Mouse (Mus musculus) hindbrain, embryonic 13.5 days (tissue): Measurements from ENCODE around the gene Hdac4. TPM values are rescaled to one million over a fixed set of nuclear protein-coding genes. Genes with fewer than 3 reads are reported as not detected.

Experiments used
- ATAC-seq: fragments of 200-750 bp; cut with Nextera tagmentation; 2 replicates; pipeline ENCODE4 v1.8.0; 2017; ENCODE audit warnings: moderate TSS enrichment; ENCODE audit not compliant: low FRiP score
- H3K27ac ChIP-seq: fragments of 300-500 bp; sonication (generic); 2 replicates; pipeline ENCODE4 v1.5.1; 2015; ENCODE audit warnings: inconsistent platforms, mild to moderate bottlenecking, moderate library complexity
- H3K27me3 ChIP-seq: fragments of 300-500 bp; sonication (generic); 2 replicates; pipeline ENCODE4 v1.6.1; 2015; ENCODE audit warnings: mild to moderate bottlenecking, inconsistent platforms
- H3K36me3 ChIP-seq: fragments of 300-500 bp; sonication (generic); 2 replicates; pipeline ENCODE4 v1.6.1; 2015; ENCODE audit warnings: mild to moderate bottlenecking, inconsistent platforms
- H3K4me1 ChIP-seq: fragments of 300-500 bp; sonication (generic); replicated peaks from 2 replicates; pipeline ENCODE4 v1.6.1; 2015; ENCODE audit warnings: inconsistent platforms
- H3K4me2 ChIP-seq: fragments of 300-500 bp; sonication (generic); 2 replicates; pipeline ENCODE4 v1.6.1; 2015; ENCODE audit warnings: inconsistent platforms, mild to moderate bottlenecking, moderate library complexity
- H3K4me3 ChIP-seq: fragments of 300-500 bp; sonication (generic); 2 replicates; pipeline ENCODE4 v1.5.1; 2015; ENCODE audit warnings: mild to moderate bottlenecking, inconsistent platforms
- H3K9ac ChIP-seq: fragments of 300-500 bp; sonication (generic); 2 replicates; pipeline ENCODE4 v1.6.1; 2015; ENCODE audit warnings: mild to moderate bottlenecking, inconsistent platforms
- H3K9me3 ChIP-seq: fragments of 300-500 bp; sonication (generic); 2 replicates; pipeline ENCODE4 v1.6.1; 2016; ENCODE audit warnings: inconsistent platforms
- WGBS: fragments of 180-500 bp; shearing (Covaris S2); methylation state at CpG from one replicate; pipeline ENCODE4 v1.1.7; 2015; 5-methylcytosine and 5-hydroxymethylcytosine counted together
- polyA plus RNA-seq: library from polyadenylated mRNA; unstranded; fragments of >200 nt; fragmentation: Nextera tagmentation; extraction: Ambion mirVana; gene quantifications from 2 replicates; pipeline ENCODE4 v1.2.1, GENCODE M21; 2015

Hdac4 gene
- 25.3 and 25.7 TPM in 2 replicates for polyA plus RNA-seq

DNA sequence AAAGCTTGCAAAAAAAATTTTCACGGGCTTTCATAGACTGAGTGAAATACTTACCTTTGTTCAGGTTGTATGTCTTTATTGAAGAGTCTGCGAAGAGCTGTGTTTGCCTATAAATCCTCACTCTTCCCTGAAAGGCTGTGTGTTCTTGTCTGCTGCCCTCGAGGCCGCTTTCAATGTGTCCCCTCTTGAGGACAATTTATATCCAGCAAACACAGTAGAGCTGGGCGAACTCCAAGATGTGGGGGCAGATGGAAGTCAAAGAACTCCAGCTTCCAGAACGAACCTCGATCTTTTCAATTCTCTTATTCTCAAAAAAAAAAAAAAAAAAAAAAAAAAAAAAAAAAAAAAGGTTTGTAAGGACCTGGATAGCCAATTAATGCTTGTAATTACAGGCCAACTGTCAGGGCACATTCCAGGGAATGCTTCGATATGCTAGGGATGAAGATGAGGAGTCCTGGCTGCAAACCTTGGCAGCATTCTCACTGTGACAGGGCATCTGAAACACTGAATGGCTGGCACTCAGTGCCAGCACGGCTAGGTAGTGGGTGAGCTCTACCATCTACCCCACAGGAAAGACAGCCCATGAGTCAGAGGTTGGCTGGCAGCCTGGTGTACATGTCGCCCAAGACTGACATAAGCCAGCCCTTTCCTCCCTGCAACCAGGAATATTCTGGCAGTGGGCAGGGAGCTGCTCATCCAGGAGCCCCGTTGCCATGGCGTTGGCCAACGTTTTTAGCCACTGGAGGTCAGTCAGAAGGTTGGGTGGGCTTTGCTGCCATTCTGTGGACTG lies at the start of gene Hdac4:
Hdac4 (minus strand) TSS at position 340 of the 790 bp plus-strand sequence.
- H3K4me3 ChIP-seq = no peak within 1 kb of the TSS
- ATAC-seq = 0 out of 2 replicates have a peak, but pooled peaks have one; percentile 46
- H3K4me2 ChIP-seq = no peak within 1 kb of the TSS
- H3K36me3 ChIP-seq = no peaks in the 10 kb centered on the region
- H3K27me3 ChIP-seq = peaks cover 5% of the 10 kb centered on the region; the same call in 1 of the 2 replicates
- H3K9ac ChIP-seq = no peak within 1 kb of the TSS
- no peaks in the 10 kb centered on the region for H3K9me3 ChIP-seq
- no peak within 1 kb of the TSS for H3K27ac ChIP-seq
- WGBS = 60% methylated on average over 13 of the region's 13 CpGs
- peaks cover 4% of the 10 kb centered on the region for H3K4me1 ChIP-seq

DNA sequence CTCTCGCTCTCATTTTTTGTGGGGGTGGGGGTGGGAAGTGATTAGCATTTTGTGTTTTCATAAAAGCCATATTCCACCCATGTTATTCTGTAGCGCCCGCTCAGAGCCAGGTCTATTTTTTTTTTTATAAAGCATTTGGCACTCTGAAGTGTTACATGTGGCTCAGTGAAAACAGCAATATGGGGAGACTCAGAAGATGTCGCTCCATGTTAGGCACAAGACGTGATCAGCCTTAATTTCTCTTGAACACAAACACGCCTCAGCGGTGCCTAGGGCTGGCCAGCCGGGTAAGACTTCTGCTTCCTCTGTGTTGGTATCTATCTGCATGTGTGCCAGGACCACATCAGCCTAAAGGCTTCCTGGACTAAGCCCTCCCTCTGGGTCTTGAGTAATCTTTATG lies 48.0 kb upstream of the Hdac4 start:
- Histone ChIP-seq H3K4me1 (no peaks in the 10 kb centered on the region), H3K27me3 (peaks cover 14% of the 10 kb centered on the region; the same call in 1 of the 2 replicates), H3K36me3 (no peaks in the 10 kb centered on the region), H3K4me3 (no peak overlapping the region), H3K9me3 (no peaks in the 10 kb centered on the region), H3K9ac (no peak overlapping the region), H3K27ac (no peak overlapping the region), H3K4me2 (no peak overlapping the region)
- 92% methylated on average over 8 of the region's 8 CpGs for WGBS
- ATAC-seq = no peak

GRCm38 (mm10) chr1:92240072-92240471 lies 44.6 kb upstream of the Hdac4 start:
- peaks cover 14% of the 10 kb centered on the region for H3K27me3 ChIP-seq
- no peak for ATAC-seq
- no peak overlapping the region for H3K4me2 ChIP-seq
- no peaks in the 10 kb centered on the region for H3K4me1 ChIP-seq
- H3K4me3 ChIP-seq = no peak overlapping the region
- no peak overlapping the region for H3K27ac ChIP-seq
- 79% methylated on average over 4 of the region's 4 CpGs for WGBS
- H3K9me3 ChIP-seq = no peaks in the 10 kb centered on the region
- H3K36me3 ChIP-seq = no peaks in the 10 kb centered on the region
- no peak overlapping the region for H3K9ac ChIP-seq

GRCm38 (mm10) chr1:92235600-92235999 lies 40.1 kb upstream of the Hdac4 start:
- H3K9me3 ChIP-seq = no peaks in the 10 kb centered on the region
- H3K4me1 ChIP-seq = no peaks in the 10 kb centered on the region
- no peak overlapping the region for H3K27ac ChIP-seq
- no peak overlapping the region for H3K4me2 ChIP-seq
- H3K27me3 ChIP-seq = peaks cover 32% of the 10 kb centered on the region
- 93% methylated on average over 4 of the region's 4 CpGs for WGBS
- ATAC-seq = no peak
- H3K36me3 ChIP-seq = no peaks in the 10 kb centered on the region
- no peak overlapping the region for H3K9ac ChIP-seq
- no peak overlapping the region for H3K4me3 ChIP-seq

DNA sequence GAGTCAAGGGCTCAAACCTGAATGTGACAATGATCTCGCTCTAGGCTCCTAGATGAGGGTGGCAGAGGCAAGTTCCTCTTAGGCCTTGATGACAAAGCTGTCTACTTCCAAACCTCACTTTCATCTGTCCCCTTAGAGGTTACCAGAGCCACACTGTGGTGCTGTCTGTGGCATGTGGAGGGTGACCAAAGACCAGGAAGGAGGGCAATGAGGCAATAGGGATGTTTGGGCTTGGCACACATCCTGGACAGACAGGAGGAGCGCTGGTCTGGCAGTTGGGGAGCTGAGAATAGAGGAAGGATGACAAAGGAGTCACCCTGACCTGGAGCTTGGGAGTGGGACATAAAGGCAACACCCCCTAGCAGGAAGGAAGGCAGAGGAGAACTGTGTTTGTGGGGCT lies 29.8 kb upstream of the Hdac4 start:
- WGBS = 87% methylated on average over 2 of the region's 2 CpGs

GRCm38 (mm10) chr1:92223956-92224891 lies 28.7 kb upstream of the Hdac4 start:
- H3K27ac ChIP-seq = peak overlapping the region; percentile 81
- no peak overlapping the region for H3K9ac ChIP-seq
- ATAC-seq = peak; percentile 86
- H3K27me3 ChIP-seq = peaks cover 52% of the 10 kb centered on the region
- H3K36me3 ChIP-seq = no peaks in the 10 kb centered on the region
- WGBS = 11% methylated on average over 17 of the region's 17 CpGs
- H3K9me3 ChIP-seq = no peaks in the 10 kb centered on the region
- H3K4me3 ChIP-seq = no peak overlapping the region
- H3K4me1 ChIP-seq = peaks cover 33% of the 10 kb centered on the region
- peak overlapping the region; percentile 10; the same call in 1 of the 2 replicates for H3K4me2 ChIP-seq

More for the DNA sequence above, 29.8 kb upstream of the Hdac4 start:
- ATAC-seq = no peak
- H3K4me1 ChIP-seq = peaks cover 33% of the 10 kb centered on the region
- H3K27me3 ChIP-seq = peaks cover 61% of the 10 kb centered on the region
- no peak overlapping the region for H3K4me3 ChIP-seq
- no peaks in the 10 kb centered on the region for H3K9me3 ChIP-seq
- H3K4me2 ChIP-seq = no peak overlapping the region
- no peak overlapping the region for H3K9ac ChIP-seq
- H3K27ac ChIP-seq = no peak overlapping the region
- no peaks in the 10 kb centered on the region for H3K36me3 ChIP-seq

DNA sequence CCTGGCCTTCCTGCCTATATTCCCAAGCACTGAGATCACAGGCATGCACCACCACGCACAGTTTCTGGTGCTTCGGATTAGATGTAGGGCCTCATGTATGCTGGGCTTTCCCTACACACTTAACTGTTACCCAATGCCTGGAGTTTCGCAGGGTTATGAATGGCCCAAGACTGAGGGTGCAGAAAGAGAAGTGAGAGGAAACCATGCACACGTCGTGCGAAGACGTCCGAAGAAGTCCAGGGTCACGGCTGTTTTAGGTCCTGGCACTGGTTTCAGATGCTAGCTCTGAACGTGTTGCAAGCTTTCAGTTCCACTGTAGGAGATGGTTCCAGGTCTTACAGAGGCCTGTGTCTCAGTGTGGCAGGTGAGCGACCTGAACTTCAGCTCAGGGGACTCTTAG lies 21.2 kb upstream of the Hdac4 start:
- Histone ChIP-seq H3K4me3 (no peak overlapping the region), H3K9me3 (no peaks in the 10 kb centered on the region), H3K36me3 (no peaks in the 10 kb centered on the region), H3K27ac (no peak overlapping the region), H3K27me3 (peaks cover 34% of the 10 kb centered on the region), H3K4me2 (no peak overlapping the region), H3K4me1 (peaks cover 31% of the 10 kb centered on the region), H3K9ac (no peak overlapping the region)
- WGBS = 81% methylated on average over 11 of the region's 11 CpGs
- ATAC-seq = no peak

- Histone ChIP-seq H3K36me3 (no peaks in the 10 kb centered on the region), H3K9ac (no peak overlapping the region), H3K27ac (peak overlapping the region; percentile 27; the same call in 1 of the 2 replicates), H3K27me3 (peaks cover 28% of the 10 kb centered on the region), H3K4me1 (peaks cover 37% of the 10 kb centered on the region), H3K4me2 (no peak overlapping the region), H3K9me3 (no peaks in the 10 kb centered on the region), H3K4me3 (no peak overlapping the region)
- no peak for ATAC-seq
- 53% methylated on average over 11 of the region's 11 CpGs for WGBS
Observed at GRCm38 (mm10) chr1:92215996-92216630, 20.6 kb upstream of the Hdac4 start.

DNA sequence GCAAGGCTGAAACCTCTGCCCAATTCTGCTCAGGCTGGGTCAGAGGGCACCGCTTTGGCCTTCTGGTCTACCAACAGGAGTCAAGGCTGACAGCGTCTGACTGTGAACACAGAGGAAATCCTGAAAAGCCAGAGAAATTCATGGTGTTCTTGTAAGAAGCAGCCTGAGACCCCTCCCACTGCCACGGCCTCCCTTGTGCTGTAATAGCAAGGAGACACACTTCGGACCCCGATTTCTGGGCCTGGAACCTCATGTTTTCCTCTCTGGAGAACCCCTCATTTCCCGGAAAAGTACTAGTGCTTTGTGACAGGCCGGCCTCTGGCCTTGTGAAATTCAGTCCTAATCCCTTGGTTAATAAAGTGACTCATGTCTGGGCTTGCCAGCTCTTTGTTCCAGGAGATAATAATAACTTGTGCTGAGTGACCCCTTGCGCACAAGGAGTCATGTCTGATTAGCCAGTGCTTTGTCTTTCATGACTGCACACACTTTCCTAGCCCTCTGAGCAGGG lies 19.7 kb upstream of the Hdac4 start:
- no peak overlapping the region for H3K4me3 ChIP-seq
- H3K27me3 ChIP-seq = peaks cover 26% of the 10 kb centered on the region
- H3K36me3 ChIP-seq = no peaks in the 10 kb centered on the region
- no peak overlapping the region for H3K9ac ChIP-seq
- peak overlapping the region; percentile 27; the same call in 1 of the 2 replicates for H3K27ac ChIP-seq
- H3K4me2 ChIP-seq = no peak overlapping the region
- 83% methylated on average over 8 of the region's 8 CpGs for WGBS
- no peaks in the 10 kb centered on the region for H3K9me3 ChIP-seq
- H3K4me1 ChIP-seq = peaks cover 40% of the 10 kb centered on the region
- ATAC-seq = no peak

GRCm38 (mm10) chr1:92212003-92212750 lies 16.7 kb upstream of the Hdac4 start:
- H3K27ac ChIP-seq = peak overlapping the region; percentile 40; the same call in 1 of the 2 replicates

More at GRCm38 (mm10) chr1:92212003-92212750, 16.7 kb upstream of the Hdac4 start:
- Histone ChIP-seq H3K9ac (peak overlapping the region; percentile 24; the same call in 1 of the 2 replicates), H3K27me3 (peaks cover 27% of the 10 kb centered on the region), H3K36me3 (no peaks in the 10 kb centered on the region), H3K4me2 (no peak overlapping the region), H3K4me1 (peaks cover 48% of the 10 kb centered on the region), H3K9me3 (no peaks in the 10 kb centered on the region), H3K4me3 (no peak overlapping the region)
- 15% methylated on average over 13 of the region's 13 CpGs for WGBS
- ATAC-seq = peak; percentile 71
